ENCODE assay signal across 9 mouse cellular contexts in the genomic region with DNA sequence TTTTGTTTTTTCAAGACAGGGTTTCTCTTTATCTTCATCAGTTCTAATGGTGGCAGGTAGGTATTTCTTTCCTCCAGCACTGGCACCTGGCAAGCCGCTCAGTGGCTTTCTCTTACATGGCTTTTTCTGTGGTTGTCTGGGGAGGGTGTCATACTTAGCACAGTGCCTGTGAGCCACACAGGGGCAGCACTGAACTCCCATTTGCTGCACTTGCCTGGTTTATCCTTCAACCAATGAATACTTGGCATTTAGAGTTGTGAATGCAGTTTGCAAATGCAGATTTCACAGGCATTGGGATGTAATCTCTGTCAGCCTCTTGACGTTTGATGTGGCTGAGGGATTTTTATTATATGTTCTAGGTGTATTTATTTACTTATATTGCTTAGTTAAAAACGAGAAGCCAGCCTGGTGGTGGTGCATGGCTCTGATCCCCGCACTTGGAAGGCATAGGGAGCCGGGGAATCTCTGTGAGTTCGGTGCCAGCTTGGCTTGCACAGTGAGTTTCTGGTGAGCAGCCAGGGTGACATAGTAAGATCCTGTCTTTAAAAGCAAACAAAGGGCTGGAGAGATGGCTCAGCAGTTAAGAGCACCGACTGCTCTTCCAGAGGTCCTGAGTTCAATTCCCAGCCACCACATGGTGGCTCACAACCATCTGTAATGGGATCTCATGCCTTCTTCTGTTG. TPM values are rescaled to one million over a fixed set of nuclear protein-coding genes. Genes with fewer than 3 reads are reported as not detected.
DNase-seq lines count a peak whose midpoint lies in the region; ATAC-seq and TF ChIP-seq lines count a peak whose summit lies in the region.
"Had no signal": no experiment of that assay in that cellular context is flagged by ENCODE, and none has a peak within 500 bp of the region (broad histone marks: within the 10 kb centered on the region; RNA-seq: fewer than 3 reads in every experiment).

No protein-coding gene starts in this region.

- H3K4me3 ChIP-seq in layer of hippocampus, adult 2 months, result no peak overlapping the region
- H3K4me3 ChIP-seq: liver, embryonic 15.5 days had no signal

- DNase-seq in layer of hippocampus, adult 2 months (ENCODE audit: low spot score in 2 of 2), result peak; percentile 47 to 57
- DNase-seq in layer of hippocampus, adult 8-10 months (ENCODE audit: low spot score in 2 of 2), result no peak
- peak; percentile 53 for DNase-seq in NIH3T3 (ENCODE audit: low read depth)
- DNase-seq in heart, postnatal 4 days, result peak; percentile 36
- no peak for DNase-seq in testis, postnatal 10 days (ENCODE audit: low spot score)
- DNase-seq in frontal cortex, postnatal 14 days (ENCODE audit: low spot score in 2 of 2), result no peak
- DNase-seq in adrenal gland, adult 2 months, result no peak

- peak; percentile 25 for ATAC-seq in CD4-positive, CD25-positive, alpha-beta regulatory T cell, adult 4 months

- TF ChIP-seq CTCF in layer of hippocampus, adult 2 months (conservative IDR thresholded peaks at IDR 0.05), result peak; percentile 77

- peak overlapping the region; percentile 79 for H3K27ac ChIP-seq in layer of hippocampus, adult 2 months

RNA-seq across cellular contexts. Expression of gene Acot7, which starts 6.6 kb away (rescaled TPM):
- 100 to 1,000 TPM; 306 to 335 TPM for total RNA-seq in layer of hippocampus, adult 2 months (2021)
- total RNA-seq in layer of hippocampus, adult 8-10 months (2022), result 100 to 1,000 TPM; 297 to 327 (median 321) TPM
- polyA plus RNA-seq in CD4-positive, CD25-positive, alpha-beta regulatory T cell, adult 4 months (2017; shearing (Covaris generic)), result 100 to 1,000 TPM; 108 to 145 TPM
- 10 to 100 TPM; 54.3 to 58.4 TPM for total RNA-seq in heart, postnatal 4 days (2021)
- total RNA-seq in adrenal gland, adult 2 months (2021), result 10 to 100 TPM; 43.4 to 65.0 TPM
- polyA plus RNA-seq in adrenal gland, adult 2 months (2012; rRNA removed), result 22.1 and 25.5 TPM in 2 replicates

RNA-seq across cellular contexts. Expression of gene Hes2, which starts 25.8 kb away (rescaled TPM):
- total RNA-seq in layer of hippocampus, adult 2 months (2021), result not detected
- not detected for total RNA-seq in layer of hippocampus, adult 8-10 months (2022)
- not detected for polyA plus RNA-seq in CD4-positive, CD25-positive, alpha-beta regulatory T cell, adult 4 months (2017; shearing (Covaris generic))
- total RNA-seq in heart, postnatal 4 days (2021), result not detected
- not detected for total RNA-seq in adrenal gland, adult 2 months (2021)
- 0.57 TPM in 1 of 2 replicates, not detected in the other for polyA plus RNA-seq in adrenal gland, adult 2 months (2012; rRNA removed)
- polyA plus RNA-seq: liver, embryonic 15.5 days had no signal

RNA-seq across cellular contexts. Expression of gene Espn, which starts 32.3 kb away (rescaled TPM):
- total RNA-seq in layer of hippocampus, adult 2 months (2021), result 1 to 10 TPM; 1.2 to 1.9 TPM
- 1 to 10 TPM; 2.9 to 3.0 (median 3.0) TPM for total RNA-seq in layer of hippocampus, adult 8-10 months (2022)
- polyA plus RNA-seq in CD4-positive, CD25-positive, alpha-beta regulatory T cell, adult 4 months (2017; shearing (Covaris generic)), result 1 to 10 TPM; 9.5 to 9.9 TPM
- 1 to 10 TPM; 1.5 to 1.8 TPM for total RNA-seq in heart, postnatal 4 days (2021)
- total RNA-seq in adrenal gland, adult 2 months (2021), result 1 to 10 TPM; 1.7 to 2.3 TPM
- 8.3 and 10.4 TPM in 2 replicates for polyA plus RNA-seq in adrenal gland, adult 2 months (2012; rRNA removed)

Comparison
In these comparisons a context has a peak if more than half of its experiments do, and no peak if none do; other contexts are left out.
1. DNase-seq: peak in layer of hippocampus, adult 2 months (2 of 2), NIH3T3 (single experiment) and heart, postnatal 4 days (single experiment); none in layer of hippocampus, adult 8-10 months (0 of 2), testis, postnatal 10 days (single experiment), frontal cortex, postnatal 14 days (0 of 2) and adrenal gland, adult 2 months (single experiment).
2. RNA of gene Acot7, which starts 6.6 kb away (total RNA-seq): 306 to 335 TPM in layer of hippocampus, adult 2 months and 297 to 327 TPM in layer of hippocampus, adult 8-10 months; 43.4 to 65.0 TPM in adrenal gland, adult 2 months and 54.3 to 58.4 TPM in heart, postnatal 4 days; every median in the first group is over 4 times any median in the second.